Mouse (Mus musculus): ENCODE data around the gene Nup35.
A peak's percentile ranks its signal among the peaks of the same experiment; 100 is the strongest.

Nup35 gene

GRCm38 (mm10) chr2:80638364-80639241, 21.6 kb downstream of the Nup35 start:
- DNase-seq: peak; percentile 91 to 94

GRCm38 (mm10) chr2:80639398-80639797, 22.4 kb downstream of the Nup35 start:
- DNase-seq: no peak

- no peak for DNase-seq
Measured at GRCm38 (mm10) chr2:80639864-80640263, 22.8 kb downstream of the Nup35 start.

- DNase-seq: no peak
Measured at GRCm38 (mm10) chr2:80661414-80661813, 44.4 kb downstream of the Nup35 start.

- no peak for DNase-seq
Measured at GRCm38 (mm10) chr2:80662682-80663081, 45.6 kb downstream of the Nup35 start.

GRCm38 (mm10) chr2:80667396-80667964, 50.4 kb downstream of the Nup35 start:
- no peak for DNase-seq

GRCm38 (mm10) chr2:80669868-80670666, 53.0 kb downstream of the Nup35 start:
- peak in 1 of 2 experiments; percentile 22 for DNase-seq

- DNase-seq: no peak
Measured at GRCm38 (mm10) chr2:80678803-80679202, 61.8 kb downstream of the Nup35 start.

GRCm38 (mm10) chr2:80683727-80684239, 66.7 kb downstream of the Nup35 start:
- no peak for DNase-seq

- no peak for DNase-seq
Measured at GRCm38 (mm10) chr2:80684396-80685071, 67.5 kb downstream of the Nup35 start.

- no peak for DNase-seq
Measured at GRCm38 (mm10) chr2:80688261-80688660, 71.2 kb downstream of the Nup35 start.

- no peak for DNase-seq
Measured at GRCm38 (mm10) chr2:80707429-80707828, 90.4 kb downstream of the Nup35 start.

Data from kidney, postnatal 25 days (tissue).